Mouse (Mus musculus) right cerebral cortex, postnatal 14 days (tissue): ENCODE measurements around the gene Bdh1.
"Not testable (repeated sequence)": the region's sequence is repeated elsewhere in the genome, so short reads cannot be mapped to it uniquely, and the experiment has no call there.

Source experiments
- DNase-seq: peaks from one replicate; pipeline ENCODE4 v3.0.0; 2022

Gene Bdh1

GRCm38 (mm10) chr16:31465630-31466029 lies 43.5 kb downstream of the Bdh1 start:
- DNase-seq, result peak; percentile 62

GRCm38 (mm10) chr16:31466106-31466505 lies 44.0 kb downstream of the Bdh1 start:
- no peak for DNase-seq

GRCm38 (mm10) chr16:31470819-31471218 lies 48.7 kb downstream of the Bdh1 start:
- not testable (repeated sequence) for DNase-seq

GRCm38 (mm10) chr16:31471994-31472393 lies 49.9 kb downstream of the Bdh1 start:
- DNase-seq, result no peak

- no peak for DNase-seq
Observed at GRCm38 (mm10) chr16:31473226-31473625, 51.1 kb downstream of the Bdh1 start.

- no peak for DNase-seq
Observed at GRCm38 (mm10) chr16:31475123-31475968, 53.3 kb downstream of the Bdh1 start.

GRCm38 (mm10) chr16:31476872-31477603 lies 55.0 kb downstream of the Bdh1 start:
- DNase-seq, result no peak

GRCm38 (mm10) chr16:31485336-31485735 lies 63.3 kb downstream of the Bdh1 start:
- DNase-seq, result no peak

GRCm38 (mm10) chr16:31487266-31487665 lies 65.2 kb downstream of the Bdh1 start:
- DNase-seq, result no peak

GRCm38 (mm10) chr16:31489096-31489495 lies 67.0 kb downstream of the Bdh1 start:
- no peak for DNase-seq

- no peak for DNase-seq
Observed at GRCm38 (mm10) chr16:31490967-31491366, 68.9 kb downstream of the Bdh1 start.

GRCm38 (mm10) chr16:31492921-31493549 lies 71.0 kb downstream of the Bdh1 start:
- DNase-seq, result no peak

- no peak for DNase-seq
Observed at GRCm38 (mm10) chr16:31493550-31493965, 71.5 kb downstream of the Bdh1 start.

- no peak for DNase-seq
Observed at GRCm38 (mm10) chr16:31493991-31494390, 71.9 kb downstream of the Bdh1 start.

GRCm38 (mm10) chr16:31495356-31495755 lies 73.3 kb downstream of the Bdh1 start:
- DNase-seq, result no peak

GRCm38 (mm10) chr16:31495769-31496168 lies 73.7 kb downstream of the Bdh1 start:
- no peak for DNase-seq

GRCm38 (mm10) chr16:31498336-31498735 lies 76.3 kb downstream of the Bdh1 start:
- no peak for DNase-seq

GRCm38 (mm10) chr16:31499021-31499420 lies 76.9 kb downstream of the Bdh1 start:
- no peak for DNase-seq

GRCm38 (mm10) chr16:31499681-31500310 lies 77.7 kb downstream of the Bdh1 start:
- DNase-seq, result no peak

- no peak for DNase-seq
Observed at GRCm38 (mm10) chr16:31500532-31500931, 78.5 kb downstream of the Bdh1 start.

- DNase-seq, result no peak
Observed at GRCm38 (mm10) chr16:31500969-31501750, 79.1 kb downstream of the Bdh1 start.

- no peak for DNase-seq
Observed at GRCm38 (mm10) chr16:31501751-31502365, 79.8 kb downstream of the Bdh1 start.
